Mouse (Mus musculus): Measurements from ENCODE around the gene Hnrnpm. TPM values are rescaled to one million over a fixed set of nuclear protein-coding genes. Genes with fewer than 3 reads are reported as not detected.

Gene Hnrnpm
- polyA plus RNA-seq (2015; fragmentation: Illumina TruSeq; extraction: RNeasy Lipid Tissue Mini Kit (QIAGEN cat#74804); ENCODE audit: low read depth, low replicate concordance), result 103 TPM

DNA sequence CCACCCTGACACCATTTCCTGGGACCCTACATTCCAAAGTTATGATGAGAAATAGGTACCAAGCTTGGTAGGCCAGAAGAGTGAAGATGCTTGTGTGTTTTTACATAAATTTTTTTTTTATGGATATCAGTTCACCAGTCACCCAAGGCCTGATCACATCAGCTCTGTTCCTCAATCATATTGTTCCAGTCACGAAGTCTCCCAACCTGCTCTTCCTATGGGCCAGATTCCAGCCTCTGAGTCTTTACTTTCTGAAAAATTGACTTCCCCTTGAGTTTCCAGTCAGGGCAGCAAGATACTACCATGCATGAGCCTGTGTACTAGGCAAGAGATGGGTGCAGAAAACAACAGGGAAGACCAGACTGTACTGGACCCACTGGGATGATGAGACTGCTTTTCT, at the start of gene Hnrnpm:
Hnrnpm (minus strand) TSS at position 101 of the 400 bp plus-strand sequence.

DNA sequence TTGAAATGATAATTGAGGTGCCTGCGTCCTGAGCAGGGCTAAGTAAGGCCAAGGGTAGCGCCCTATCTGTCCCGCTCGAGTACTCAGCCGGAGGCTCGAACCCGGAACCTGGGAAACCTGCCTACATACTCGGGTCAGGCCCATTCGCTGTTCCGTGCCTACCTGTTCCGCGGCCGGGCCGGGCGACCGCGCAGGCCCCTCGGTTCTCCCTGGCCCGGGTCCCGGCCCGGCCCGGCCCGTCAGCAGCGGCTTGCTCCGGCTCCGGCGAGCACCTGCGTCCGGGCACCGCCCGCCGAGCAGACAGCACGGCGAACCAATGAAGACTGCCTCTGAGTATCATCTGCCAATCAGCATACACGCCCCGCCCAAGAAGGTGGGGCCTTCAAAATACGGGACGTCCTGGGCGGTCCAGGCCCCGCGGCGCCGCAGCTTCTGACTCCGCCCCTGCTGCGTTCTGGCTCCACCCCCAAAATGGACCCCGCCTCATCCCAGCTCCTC, 31.8 kb upstream of the Hnrnpm start, which contains the start of gene March2:
March2 (minus strand) TSS at position 287 of the 498 bp plus-strand sequence.

DNA sequence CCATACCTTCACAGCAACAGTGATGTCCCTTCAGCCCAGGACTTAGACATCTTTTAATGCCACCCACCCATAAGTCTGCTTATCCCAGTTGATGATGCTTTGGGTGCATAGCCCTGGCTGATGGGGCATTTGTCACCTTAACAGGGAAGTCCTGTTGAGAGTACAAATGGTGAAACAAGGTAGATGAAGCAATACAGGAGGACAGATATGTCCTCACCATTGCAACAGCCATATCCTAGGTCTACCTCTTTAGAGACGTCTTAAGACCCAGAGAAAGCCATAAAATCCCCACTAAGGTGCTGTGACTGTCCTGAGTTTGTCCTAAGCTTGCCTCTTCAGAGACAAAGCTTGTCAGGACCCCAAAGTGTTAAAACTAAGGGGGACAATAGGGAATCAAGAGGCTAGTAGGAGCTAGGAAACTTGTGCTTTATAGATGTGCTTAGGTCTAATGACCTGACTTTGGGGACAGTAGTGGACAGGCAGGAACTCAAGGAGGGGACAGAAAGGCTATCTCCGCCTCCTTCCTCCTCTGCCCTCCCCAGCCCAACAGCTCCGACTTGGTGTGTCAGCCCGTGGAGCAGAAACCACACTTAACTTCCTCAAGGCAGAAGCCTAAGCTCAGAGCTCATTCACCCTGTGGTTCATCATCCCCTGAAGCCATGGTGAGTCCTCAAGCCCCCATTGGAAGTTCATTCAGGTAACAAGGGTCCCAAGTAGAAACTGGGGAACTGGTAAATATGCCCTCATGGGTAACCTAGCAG, 49.0 kb downstream of the Hnrnpm start, which contains the start of gene Pram1:
Pram1 (plus strand) TSS at position 541 of the 761 bp plus-strand sequence.

DNA sequence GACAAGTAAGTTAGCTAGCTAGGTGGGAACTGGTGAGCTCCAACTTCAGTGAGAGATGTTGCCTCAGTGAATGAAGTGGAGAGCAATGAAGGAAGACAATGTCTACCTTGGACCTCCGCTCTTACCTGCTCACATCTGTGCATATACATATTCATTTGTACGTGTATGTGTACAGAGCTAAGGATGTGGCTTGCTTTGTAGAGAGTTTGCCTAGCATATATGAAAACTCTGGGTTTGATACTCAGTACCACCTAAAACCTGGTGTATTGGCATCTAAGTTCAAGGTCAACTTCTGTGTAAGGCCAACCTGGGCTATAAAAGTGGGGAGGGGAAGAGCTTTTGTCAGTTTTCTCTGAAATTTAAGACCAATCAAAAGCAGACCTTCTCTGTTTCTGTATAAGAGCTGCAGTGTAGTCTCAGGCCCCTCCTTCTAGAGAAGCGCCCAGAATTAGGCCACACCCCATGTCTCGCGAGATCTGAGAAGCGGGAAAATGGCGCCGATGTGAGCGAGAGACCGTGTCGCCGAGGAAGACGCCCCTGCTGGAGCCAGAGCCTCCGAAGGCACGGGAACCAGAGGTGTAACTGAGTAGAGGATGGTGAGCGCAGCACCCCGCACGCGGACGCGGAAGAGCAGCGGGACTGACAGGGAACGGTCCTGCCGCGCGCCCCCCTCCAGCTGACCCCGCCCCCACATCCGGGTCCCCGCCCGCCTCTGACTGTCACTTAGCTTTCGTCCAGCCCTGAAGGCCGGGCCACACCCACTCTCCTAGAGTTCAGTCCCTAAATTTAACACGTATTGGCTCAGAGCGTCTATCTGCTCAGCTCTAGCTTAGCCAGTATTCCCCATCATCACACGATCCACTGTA, 57.8 kb downstream of the Hnrnpm start, which contains the start of gene Zfp414:
Zfp414 (plus strand) TSS at position 470 of the 866 bp plus-strand sequence.

Other genes starting within 250 kb of the Hnrnpm start
- gene Adamts10, start 162.7 kb downstream of the Hnrnpm start, polyA plus RNA-seq (2015; fragmentation: Illumina TruSeq; extraction: RNeasy Lipid Tissue Mini Kit (QIAGEN cat#74804); ENCODE audit: low read depth, low replicate concordance), result 24.4 TPM
- gene Myo1f, start 131.2 kb downstream of the Hnrnpm start, polyA plus RNA-seq (2015; fragmentation: Illumina TruSeq; extraction: RNeasy Lipid Tissue Mini Kit (QIAGEN cat#74804); ENCODE audit: low read depth, low replicate concordance), result 3.2 TPM
- 36.4 TPM for gene Zfp414, start 57.8 kb downstream of the Hnrnpm start, polyA plus RNA-seq (2015; fragmentation: Illumina TruSeq; extraction: RNeasy Lipid Tissue Mini Kit (QIAGEN cat#74804); ENCODE audit: low read depth, low replicate concordance)
- not detected for gene Pram1, start 48.8 kb downstream of the Hnrnpm start, polyA plus RNA-seq (2015; fragmentation: Illumina TruSeq; extraction: RNeasy Lipid Tissue Mini Kit (QIAGEN cat#74804); ENCODE audit: low read depth, low replicate concordance)
- gene March2, start 31.8 kb upstream of the Hnrnpm start, polyA plus RNA-seq (2015; fragmentation: Illumina TruSeq; extraction: RNeasy Lipid Tissue Mini Kit (QIAGEN cat#74804); ENCODE audit: low read depth, low replicate concordance), result 123 TPM
- 275 TPM for gene Rab11b, start 73.7 kb upstream of the Hnrnpm start, polyA plus RNA-seq (2015; fragmentation: Illumina TruSeq; extraction: RNeasy Lipid Tissue Mini Kit (QIAGEN cat#74804); ENCODE audit: low read depth, low replicate concordance)
- gene Angptl4, start 95.0 kb upstream of the Hnrnpm start, polyA plus RNA-seq (2015; fragmentation: Illumina TruSeq; extraction: RNeasy Lipid Tissue Mini Kit (QIAGEN cat#74804); ENCODE audit: low read depth, low replicate concordance), result 4.1 TPM
- gene Kank3, start 123.7 kb upstream of the Hnrnpm start, polyA plus RNA-seq (2015; fragmentation: Illumina TruSeq; extraction: RNeasy Lipid Tissue Mini Kit (QIAGEN cat#74804); ENCODE audit: low read depth, low replicate concordance), result 37.8 TPM
- 822 TPM for gene Rps28, start 137.7 kb upstream of the Hnrnpm start, polyA plus RNA-seq (2015; fragmentation: Illumina TruSeq; extraction: RNeasy Lipid Tissue Mini Kit (QIAGEN cat#74804); ENCODE audit: low read depth, low replicate concordance)
- 455 TPM for gene Ndufa7, start 137.7 kb upstream of the Hnrnpm start, polyA plus RNA-seq (2015; fragmentation: Illumina TruSeq; extraction: RNeasy Lipid Tissue Mini Kit (QIAGEN cat#74804); ENCODE audit: low read depth, low replicate concordance)
- gene Cd320, start 156.2 kb upstream of the Hnrnpm start, polyA plus RNA-seq (2015; fragmentation: Illumina TruSeq; extraction: RNeasy Lipid Tissue Mini Kit (QIAGEN cat#74804); ENCODE audit: low read depth, low replicate concordance), result 25.9 TPM
- gene Gm7029, start 187.0 kb upstream of the Hnrnpm start, polyA plus RNA-seq (2015; fragmentation: Illumina TruSeq; extraction: RNeasy Lipid Tissue Mini Kit (QIAGEN cat#74804); ENCODE audit: low read depth, low replicate concordance), result not detected
- 1.2 TPM for gene Kifc1, start 203.8 kb upstream of the Hnrnpm start, polyA plus RNA-seq (2015; fragmentation: Illumina TruSeq; extraction: RNeasy Lipid Tissue Mini Kit (QIAGEN cat#74804); ENCODE audit: low read depth, low replicate concordance)
- gene Platr17, start 218.3 kb upstream of the Hnrnpm start, polyA plus RNA-seq (2015; fragmentation: Illumina TruSeq; extraction: RNeasy Lipid Tissue Mini Kit (QIAGEN cat#74804); ENCODE audit: low read depth, low replicate concordance), result 1.1 TPM
- 20.5 TPM for gene Daxx, start 222.6 kb upstream of the Hnrnpm start, polyA plus RNA-seq (2015; fragmentation: Illumina TruSeq; extraction: RNeasy Lipid Tissue Mini Kit (QIAGEN cat#74804); ENCODE audit: low read depth, low replicate concordance)
- gene Tapbp, start 229.0 kb upstream of the Hnrnpm start, polyA plus RNA-seq (2015; fragmentation: Illumina TruSeq; extraction: RNeasy Lipid Tissue Mini Kit (QIAGEN cat#74804); ENCODE audit: low read depth, low replicate concordance), result 19.5 TPM
- 25.3 TPM for gene Zbtb22, start 229.0 kb upstream of the Hnrnpm start, polyA plus RNA-seq (2015; fragmentation: Illumina TruSeq; extraction: RNeasy Lipid Tissue Mini Kit (QIAGEN cat#74804); ENCODE audit: low read depth, low replicate concordance)
- gene Rgl2, start 242.7 kb upstream of the Hnrnpm start, polyA plus RNA-seq (2015; fragmentation: Illumina TruSeq; extraction: RNeasy Lipid Tissue Mini Kit (QIAGEN cat#74804); ENCODE audit: low read depth, low replicate concordance), result 73.9 TPM

Data from brain, adult 10 weeks (tissue).